Mouse (Mus musculus) sigmoid colon, adult 10 weeks (tissue): ENCODE measurements around the gene Gmpr. TPM values are rescaled to one million over a fixed set of nuclear protein-coding genes. Genes with fewer than 3 reads are reported as not detected.

Source experiments
- polyA plus RNA-seq: library from polyadenylated mRNA; stranded (reverse); fragments of 350-450 nt; fragmentation: Illumina TruSeq; extraction: RNeasy Lipid Tissue Mini Kit (QIAGEN cat#74804); gene quantifications from one replicate; pipeline ENCODE4 v1.2.3, GENCODE M21; 2014; ENCODE audit warnings: low read depth, low replicate concordance

Gene Gmpr
- 2.5 TPM for polyA plus RNA-seq

DNA sequence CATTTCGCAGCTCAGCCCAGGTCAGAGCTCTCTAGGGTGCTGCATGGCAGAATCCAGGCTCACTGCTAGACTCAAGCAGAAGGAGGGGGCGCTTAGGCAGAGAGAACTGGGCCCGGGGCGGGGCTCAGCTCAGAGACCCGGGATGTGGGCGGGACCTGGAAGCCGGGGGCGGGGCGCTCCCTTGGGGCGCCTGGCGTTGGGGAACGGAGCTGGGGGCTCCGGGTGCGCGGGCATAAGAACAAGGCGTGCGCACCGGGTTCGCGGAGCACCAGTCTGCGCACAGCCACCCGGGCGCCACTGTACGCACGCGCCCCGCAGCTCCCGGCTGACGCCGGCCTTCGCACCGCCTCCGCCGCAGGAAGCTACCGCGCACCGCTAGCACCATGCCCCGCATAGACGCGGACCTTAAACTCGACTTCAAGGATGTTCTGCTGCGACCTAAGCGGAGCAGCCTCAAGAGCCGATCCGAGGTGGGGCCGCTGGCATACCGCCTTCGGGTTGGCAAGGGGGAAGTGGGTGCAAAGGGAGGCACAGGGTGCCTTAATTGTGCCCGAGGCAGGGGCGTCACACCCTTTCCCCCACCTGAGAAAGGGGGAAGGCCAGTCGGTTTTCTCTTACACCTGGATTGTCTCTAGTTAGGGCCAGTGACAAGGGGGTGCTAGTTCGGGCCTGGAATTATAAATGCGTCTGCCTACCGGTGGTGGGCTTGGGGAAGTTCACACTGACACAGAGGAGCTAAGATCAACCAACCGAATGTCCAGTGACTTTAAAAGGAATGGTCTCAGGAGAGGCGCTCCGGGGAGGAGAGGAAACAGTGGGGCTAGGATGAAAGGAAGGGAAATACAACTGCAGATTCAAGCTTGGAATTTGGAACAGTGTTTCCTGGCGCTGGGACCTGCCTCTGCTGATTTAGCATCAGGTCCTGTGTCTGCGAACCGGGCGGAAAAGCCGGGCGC is at the start of gene Gmpr:
Gene Gmpr, plus strand, starts transcription at position 171 of the 956 bp plus-strand sequence.

Other genes with a start within 250 kb of the Gmpr start
- 31.1 TPM for gene Mylip, start 117.7 kb upstream of the Gmpr start, polyA plus RNA-seq